ENCODE assay signal across 8 mouse cellular contexts in the genomic region with DNA sequence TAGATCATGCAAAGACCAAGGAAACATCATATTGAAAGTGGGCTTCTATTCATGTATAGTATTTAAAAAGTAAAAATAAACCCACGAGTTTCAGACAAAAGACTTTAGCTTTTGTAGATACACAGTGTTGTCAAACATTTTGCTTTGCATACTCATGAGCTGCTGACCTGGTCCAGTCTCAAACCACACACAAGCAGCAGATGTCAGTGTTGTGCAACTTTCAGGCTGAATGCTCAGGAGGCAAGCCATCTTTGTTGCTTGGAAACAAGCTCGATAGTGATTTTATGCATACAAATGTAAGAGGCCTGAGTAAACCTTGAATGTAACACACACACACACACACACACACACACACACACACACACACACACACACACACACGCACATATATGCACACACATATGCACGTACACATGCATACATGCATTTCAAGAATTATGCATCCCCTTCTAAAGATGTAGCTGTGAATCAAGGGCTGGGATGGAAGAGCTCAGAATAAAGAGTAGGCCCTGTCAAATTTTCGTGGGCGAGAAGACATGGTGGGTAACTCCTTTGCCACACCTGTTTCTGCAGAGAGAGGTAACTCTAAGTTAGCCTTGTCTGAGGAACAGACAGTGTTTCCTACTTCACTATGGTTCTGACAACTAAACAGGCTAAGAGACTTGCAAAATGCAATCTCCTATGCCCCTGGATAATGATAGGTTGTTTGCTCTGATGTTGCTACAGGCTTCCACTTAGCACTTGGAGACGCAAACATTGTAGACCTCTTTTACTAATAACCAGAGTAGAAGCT.
DNase-seq lines count a peak whose midpoint lies in the region; ATAC-seq and TF ChIP-seq lines count a peak whose summit lies in the region.

No protein-coding gene starts in this region.

- H3K27me3 ChIP-seq in Patski = peaks cover 19% of the 10 kb centered on the region
- H3K27me3 ChIP-seq in forebrain, embryonic 11.5 days (ENCODE audit: control insufficient read depth, insufficient read depth, low read length) = no peaks in the 10 kb centered on the region
- H3K27me3 ChIP-seq in hindbrain, postnatal 0 days (ENCODE audit: insufficient read depth, low read length) = no peaks in the 10 kb centered on the region
- no peaks in the 10 kb centered on the region for H3K27me3 ChIP-seq in lung, embryonic 14.5 days (ENCODE audit: insufficient read depth, low read length)

- peak; percentile 13 for DNase-seq in cerebellum, adult 11 months
- no peak for DNase-seq in Patski (ENCODE audit: low read depth, low spot score)
- DNase-seq in forebrain, embryonic 11.5 days (ENCODE audit: low spot score) = peak; percentile 62
- peak; percentile 91 for DNase-seq in hindbrain, postnatal 0 days (ENCODE audit: low spot score)
- peak; percentile 75 for DNase-seq in lung, embryonic 14.5 days
- DNase-seq in right cerebral cortex, postnatal 10 days (ENCODE audit: low spot score in 2 of 2) = peak; percentile 86 to 88
- no peak for DNase-seq in urinary bladder, postnatal 10 days (ENCODE audit: low spot score)

- 64% methylated on average over 7 of the region's 7 CpGs for whole genome bisulfite sequencing in forebrain, embryonic 11.5 days
- WGBS in hindbrain, postnatal 0 days = 46% methylated on average over 7 of the region's 7 CpGs
- WGBS in lung, embryonic 14.5 days = 69% methylated on average over 7 of the region's 7 CpGs

- H3K4me2 ChIP-seq in forebrain, embryonic 11.5 days (ENCODE audit: low read depth, low read length, severe bottlenecking) = no peak overlapping the region
- H3K4me2 ChIP-seq in hindbrain, postnatal 0 days (ENCODE audit: low read depth, low read length) = no peak overlapping the region
- H3K4me2 ChIP-seq in lung, embryonic 14.5 days = no peak overlapping the region

- no peak for ATAC-seq in cerebellum, adult (ENCODE audit: insufficient number of reproducible peaks, low FRiP score, low TSS enrichment)
- peak; percentile 86 for ATAC-seq in Patski
- ATAC-seq in forebrain, embryonic 11.5 days (replicated peaks; ENCODE audit: low FRiP score) = no peak; the same call in 1 of the 2 replicates
- ATAC-seq in hindbrain, postnatal 0 days = peak; percentile 66; the same call in 1 of the 2 replicates
- no peak for ATAC-seq in lung, embryonic 14.5 days (ENCODE audit: insufficient read depth)

- TF ChIP-seq CTCF in Patski (IDR thresholded peaks at IDR 0.05) = peak; percentile 65
- peak; percentile 88 for TF ChIP-seq CTCF in hindbrain, postnatal 0 days (IDR thresholded peaks at IDR 0.05; ENCODE audit: low read depth)
- peak; percentile 60 for TF ChIP-seq CTCF in lung, embryonic 14.5 days (IDR thresholded peaks at IDR 0.05; ENCODE audit: low read depth)

- POLR2A ChIA-PET in Patski (lab: Charles Lee) = no interaction called here

- H3K9me3 ChIP-seq in forebrain, embryonic 11.5 days (ENCODE audit: control insufficient read depth, low read length) = no peaks in the 10 kb centered on the region
- no peaks in the 10 kb centered on the region for H3K9me3 ChIP-seq in hindbrain, postnatal 0 days (ENCODE audit: low read length)
- H3K9me3 ChIP-seq in lung, embryonic 14.5 days (ENCODE audit: low read depth, low read length) = no peaks in the 10 kb centered on the region

- no peak overlapping the region for H3K9ac ChIP-seq in forebrain, embryonic 11.5 days (ENCODE audit: low read length)
- no peak overlapping the region for H3K9ac ChIP-seq in hindbrain, postnatal 0 days (replicated peaks; ENCODE audit: low read length)
- no peak overlapping the region for H3K9ac ChIP-seq in lung, embryonic 14.5 days

- CTCF ChIA-PET in Patski (lab: Charles Lee) = interaction anchor here (0.8 to 4.0 kb wide), 13 partner anchors 9 to 959 kb away, joined by 3 to 25 read pairs (median 3); no protein-coding TSS in a partner anchor

- H3K36me3 ChIP-seq in forebrain, embryonic 11.5 days (ENCODE audit: control insufficient read depth, insufficient read depth, low read length) = no peaks in the 10 kb centered on the region
- H3K36me3 ChIP-seq in hindbrain, postnatal 0 days (ENCODE audit: insufficient read depth, low read length) = no peaks in the 10 kb centered on the region
- no peaks in the 10 kb centered on the region for H3K36me3 ChIP-seq in lung, embryonic 14.5 days (ENCODE audit: insufficient read depth)

- H3K4me1 ChIP-seq in forebrain, embryonic 11.5 days (replicated peaks; ENCODE audit: control insufficient read depth, insufficient read depth, low read length) = 0 out of 2 replicates have a peak, but pooled peaks cover 2% of the 10 kb centered on the region
- H3K4me1 ChIP-seq in hindbrain, postnatal 0 days (ENCODE audit: insufficient read depth, low read length) = 0 out of 2 replicates have a peak, but pooled peaks cover 4% of the 10 kb centered on the region
- H3K4me1 ChIP-seq in lung, embryonic 14.5 days (ENCODE audit: insufficient read depth) = no peaks in the 10 kb centered on the region

- no peak overlapping the region for H3K4me3 ChIP-seq in forebrain, embryonic 11.5 days (ENCODE audit: low read depth, low read length)
- no peak overlapping the region for H3K4me3 ChIP-seq in hindbrain, postnatal 0 days (ENCODE audit: low read length)
- H3K4me3 ChIP-seq in lung, embryonic 14.5 days (ENCODE audit: low read depth, low read length) = no peak overlapping the region

- H3K27ac ChIP-seq in forebrain, embryonic 11.5 days (ENCODE audit: low read depth, low read length) = no peak overlapping the region
- H3K27ac ChIP-seq in hindbrain, postnatal 0 days = peak overlapping the region; percentile 69
- no peak overlapping the region for H3K27ac ChIP-seq in lung, embryonic 14.5 days (ENCODE audit: low read depth)

- in situ Hi-C loops in Patski (cut with MboI; ENCODE audit: low pct_unique_long_range_greater_than_20kb) = loop anchor here (5.0 to 25.0 kb wide), 3 partner anchors 813 to 1163 kb away; no protein-coding TSS in a partner anchor

Comparison
In these comparisons a context has a peak if more than half of its experiments do, and no peak if none do; other contexts are left out.
1. DNase-seq: peak in cerebellum, adult 11 months (single experiment), forebrain, embryonic 11.5 days (single experiment), hindbrain, postnatal 0 days (single experiment), lung, embryonic 14.5 days (single experiment) and right cerebral cortex, postnatal 10 days (2 of 2); none in Patski (single experiment) and urinary bladder, postnatal 10 days (single experiment).
2. ATAC-seq: peak in Patski (single experiment) and hindbrain, postnatal 0 days (single experiment); none in cerebellum, adult (single experiment), forebrain, embryonic 11.5 days (single experiment) and lung, embryonic 14.5 days (single experiment).
3. Peak in every context shown above with its lines, with median percentiles within 50 percentile points of each other: CTCF ChIP-seq.